Mouse (Mus musculus) stomach, embryonic 14.5 days (tissue): ENCODE results near the gene Gm3147. TPM values are rescaled to one million over a fixed set of nuclear protein-coding genes. Genes with fewer than 3 reads are reported as not detected.
"Not testable (repeated sequence)": the region's sequence is repeated elsewhere in the genome, so short reads cannot be mapped to it uniquely, and the experiment has no call there.

Experiments
- ATAC-seq: fragments of 200-750 bp; cut with Nextera tagmentation; 2 replicates; pipeline ENCODE4 v1.8.0; 2017; ENCODE audit warnings: low read depth, moderate TSS enrichment; ENCODE audit not compliant: insufficient number of reproducible peaks, insufficient read depth, low FRiP score
- H3K27ac ChIP-seq: fragments of 300-500 bp; sonication (generic); 2 replicates; pipeline ENCODE4 v1.5.1; 2014; ENCODE audit warnings: mild to moderate bottlenecking, low read length, moderate library complexity, mixed read lengths
- H3K27me3 ChIP-seq: fragments of 300-500 bp; sonication (generic); 2 replicates; pipeline ENCODE4 v1.6.1; 2014; ENCODE audit warnings: low read length, control low read depth, mixed read lengths; ENCODE audit not compliant: control insufficient read depth, insufficient read depth
- H3K36me3 ChIP-seq: fragments of 300-500 bp; sonication (generic); 2 replicates; pipeline ENCODE4 v1.6.1; 2014; ENCODE audit warnings: mild to moderate bottlenecking, control low read depth, low read length, moderate library complexity, mixed read lengths; ENCODE audit not compliant: control insufficient read depth, insufficient read depth
- H3K4me1 ChIP-seq: fragments of 300-500 bp; sonication (generic); 2 replicates; pipeline ENCODE4 v1.6.1; 2014; ENCODE audit warnings: low read length, control low read depth, mixed read lengths; ENCODE audit not compliant: control insufficient read depth, insufficient read depth
- H3K4me2 ChIP-seq: fragments of 300-500 bp; sonication (generic); replicated peaks from 2 replicates; pipeline ENCODE4 v1.6.1; 2014; ENCODE audit warnings: low read depth, low read length, control low read depth
- H3K4me3 ChIP-seq: fragments of 300-500 bp; sonication (generic); 2 replicates; pipeline ENCODE4 v1.5.1; 2014; ENCODE audit warnings: low read depth, low read length, control low read depth
- H3K9ac ChIP-seq: fragments of 300-500 bp; sonication (generic); replicated peaks from 2 replicates; pipeline ENCODE4 v1.6.1; 2014; ENCODE audit warnings: low read depth, mild to moderate bottlenecking, control low read depth, low read length, moderate library complexity, mixed read lengths
- H3K9me3 ChIP-seq: fragments of 300-500 bp; sonication (generic); 2 replicates; pipeline ENCODE4 v1.6.1; 2016; ENCODE audit warnings: low read depth, low read length, control low read depth; ENCODE audit not compliant: control insufficient read depth
- WGBS: fragments of 180-500 bp; shearing (Covaris S2); extraction: QIAGEN DNeasy Blood & Tissue Kit; methylation state at CpG from one replicate; pipeline ENCODE4 v1.1.7; 2014; 5-methylcytosine and 5-hydroxymethylcytosine counted together
- polyA plus RNA-seq: library from polyadenylated mRNA; unstranded; fragments of >200 nt; fragmentation: Nextera tagmentation; extraction: Ambion mirVana; gene quantifications from 2 replicates; pipeline ENCODE4 v1.2.1, GENCODE M21; 2014

Gene Gm3147
- polyA plus RNA-seq: not detected in 2 replicates

DNA sequence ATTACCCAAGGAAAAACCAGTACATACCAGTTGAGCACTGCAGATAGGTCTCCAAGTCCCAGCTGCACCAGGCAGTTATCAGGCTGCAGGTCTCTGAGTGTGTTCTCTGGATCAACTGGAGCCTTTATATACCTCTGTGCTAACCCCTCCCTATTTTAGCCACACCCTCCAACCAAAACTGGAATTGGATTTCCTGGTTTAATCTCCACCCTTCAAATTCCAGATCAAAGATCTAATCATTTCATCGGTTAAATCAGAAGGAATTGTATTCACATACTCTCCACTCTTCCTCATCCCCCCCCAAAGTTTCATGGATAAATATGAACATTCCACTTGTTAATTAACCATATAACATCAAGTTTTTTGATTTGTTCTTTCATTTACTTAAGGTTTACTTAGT, at the start of gene Gm3147:
Gene Gm3147, minus strand, starts transcription at position 101 of the 400 bp plus-strand sequence.
- not testable (repeated sequence) for ATAC-seq, H3K36me3 ChIP-seq, H3K9ac ChIP-seq, H3K4me1 ChIP-seq, H3K27ac ChIP-seq, H3K27me3 ChIP-seq, H3K4me3 ChIP-seq, H3K4me2 ChIP-seq, H3K9me3 ChIP-seq
- no CpG with 5 or more reads among the region's 1 CpGs for WGBS

DNA sequence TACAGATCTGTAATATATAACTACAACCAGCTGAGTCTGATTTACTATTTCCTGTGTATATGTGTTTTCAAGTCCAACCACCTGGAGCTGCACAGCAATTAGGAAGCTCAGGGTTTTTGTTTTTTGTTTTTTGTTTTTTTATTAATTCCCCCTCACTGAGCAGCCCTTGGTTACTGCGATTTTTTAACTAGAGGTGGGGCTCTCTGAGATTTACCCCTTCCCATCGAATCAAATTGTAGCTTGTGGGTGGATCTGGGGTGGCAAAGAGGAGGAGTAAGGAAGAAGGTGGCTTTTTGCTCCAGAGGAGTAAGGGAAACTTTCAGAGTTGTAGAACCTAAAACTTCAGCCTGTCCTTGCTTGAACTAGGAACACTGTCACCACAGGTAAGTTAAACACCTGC, 31.9 kb upstream of the Gm3147 start, which contains the start of gene Gm6205:
Gene Gm6205, plus strand, starts transcription at position 301 of the 400 bp plus-strand sequence.
- ATAC-seq, H3K4me2 ChIP-seq, H3K4me3 ChIP-seq, H3K4me1 ChIP-seq, H3K9me3 ChIP-seq, H3K27ac ChIP-seq, H3K9ac ChIP-seq, H3K27me3 ChIP-seq, H3K36me3 ChIP-seq: not testable (repeated sequence)
- no CpG with 5 or more reads among the region's 2 CpGs for WGBS

DNA sequence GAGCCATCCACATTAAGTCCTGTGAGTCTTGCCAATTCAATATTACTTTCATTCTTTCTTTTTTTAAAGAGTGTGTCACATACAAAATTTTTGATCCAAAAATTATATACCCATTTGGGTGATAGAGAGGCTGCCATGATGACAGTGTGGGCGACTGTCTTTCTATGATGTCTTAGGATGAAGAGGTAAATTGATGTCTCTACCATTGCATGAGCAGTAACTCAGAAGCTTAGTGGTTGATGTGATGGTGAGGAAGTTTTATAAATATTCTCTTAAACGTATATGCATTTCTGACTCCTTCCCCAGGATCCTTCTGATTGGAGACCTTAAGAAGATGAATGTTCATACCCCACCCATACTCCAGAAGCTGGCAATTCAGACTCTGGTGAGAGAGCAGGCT, 7.5 kb upstream of the Gm3147 start, which contains the start of gene Gm6509:
Gene Gm6509, plus strand, starts transcription at position 301 of the 400 bp plus-strand sequence.
- ATAC-seq, H3K4me1 ChIP-seq, H3K9ac ChIP-seq, H3K4me2 ChIP-seq, H3K9me3 ChIP-seq, H3K4me3 ChIP-seq, H3K27me3 ChIP-seq, H3K36me3 ChIP-seq, H3K27ac ChIP-seq: not testable (repeated sequence)
- WGBS: no CpG with 5 or more reads among the region's 2 CpGs

Other genes starting within 250 kb of the Gm3147 start
- not detected in 2 replicates for gene Gm7682, start 170.6 kb downstream of the Gm3147 start, polyA plus RNA-seq
- not detected in 2 replicates for gene Gm3139, start 90.1 kb downstream of the Gm3147 start, polyA plus RNA-seq
- not detected in 2 replicates for gene Gm6509, start 7.6 kb upstream of the Gm3147 start, polyA plus RNA-seq
- not detected in 2 replicates for gene Gm6205, start 32.0 kb upstream of the Gm3147 start, polyA plus RNA-seq
- gene Gm3183, start 249.1 kb upstream of the Gm3147 start, polyA plus RNA-seq: not detected in 2 replicates